Mouse (Mus musculus) heart, adult 8-10 months (tissue): ENCODE results near the gene Opcml. TPM values are rescaled to one million over a fixed set of nuclear protein-coding genes. Genes with fewer than 3 reads are reported as not detected.

Source experiments
- DNase-seq: peaks from one replicate; pipeline ENCODE4 v3.0.0; 2022; ENCODE audit warnings: low spot score
- total RNA-seq, 4 experiments: library from RNA; stranded (reverse); gene quantifications; 2 replicates each; pipeline ENCODE4 v1.2.4; 2022

Gene Opcml
- total RNA-seq, 4 experiments from 2014 or later = 0.87 to 1.2 (median 1.1) TPM

DNA sequence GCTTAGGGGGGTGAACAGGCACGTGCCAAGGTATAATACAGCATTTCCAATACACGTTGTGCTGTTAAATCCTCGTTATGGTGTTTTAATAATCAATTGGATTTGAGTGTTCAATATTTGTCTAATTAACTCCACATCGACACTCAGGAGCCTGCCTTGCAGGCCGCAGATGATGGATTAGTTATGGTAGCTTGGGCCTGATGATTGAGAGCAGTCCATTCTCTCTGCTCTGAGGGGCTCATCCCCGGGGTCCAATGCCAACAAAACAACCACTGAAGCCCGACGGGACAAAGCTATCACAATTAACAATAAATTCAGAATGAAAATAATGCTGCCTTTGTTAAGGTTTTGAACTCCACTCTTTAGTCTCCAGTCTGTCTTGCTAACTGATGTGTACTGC, 641.6 kb downstream of the Opcml start:
- DNase-seq = no peak

DNA sequence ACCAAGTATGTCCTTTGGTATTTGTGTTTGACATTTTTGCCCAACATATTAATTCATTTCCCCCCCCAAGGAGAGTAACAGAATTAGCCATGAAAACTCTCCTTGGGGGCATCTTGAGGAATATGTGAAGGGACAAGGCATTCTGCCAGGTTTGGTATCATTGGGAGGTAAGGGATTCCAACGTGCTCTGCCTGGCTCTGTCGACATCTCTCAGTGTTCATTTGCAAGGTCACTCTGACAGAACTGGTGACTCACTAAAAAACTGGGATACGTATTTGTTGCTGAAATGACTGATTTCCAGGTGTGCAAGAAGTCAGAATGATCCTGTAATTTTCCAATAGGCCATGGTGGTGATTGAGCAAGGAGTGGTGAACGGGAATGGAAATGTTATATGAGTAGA, 648.2 kb downstream of the Opcml start:
- DNase-seq = no peak

DNA sequence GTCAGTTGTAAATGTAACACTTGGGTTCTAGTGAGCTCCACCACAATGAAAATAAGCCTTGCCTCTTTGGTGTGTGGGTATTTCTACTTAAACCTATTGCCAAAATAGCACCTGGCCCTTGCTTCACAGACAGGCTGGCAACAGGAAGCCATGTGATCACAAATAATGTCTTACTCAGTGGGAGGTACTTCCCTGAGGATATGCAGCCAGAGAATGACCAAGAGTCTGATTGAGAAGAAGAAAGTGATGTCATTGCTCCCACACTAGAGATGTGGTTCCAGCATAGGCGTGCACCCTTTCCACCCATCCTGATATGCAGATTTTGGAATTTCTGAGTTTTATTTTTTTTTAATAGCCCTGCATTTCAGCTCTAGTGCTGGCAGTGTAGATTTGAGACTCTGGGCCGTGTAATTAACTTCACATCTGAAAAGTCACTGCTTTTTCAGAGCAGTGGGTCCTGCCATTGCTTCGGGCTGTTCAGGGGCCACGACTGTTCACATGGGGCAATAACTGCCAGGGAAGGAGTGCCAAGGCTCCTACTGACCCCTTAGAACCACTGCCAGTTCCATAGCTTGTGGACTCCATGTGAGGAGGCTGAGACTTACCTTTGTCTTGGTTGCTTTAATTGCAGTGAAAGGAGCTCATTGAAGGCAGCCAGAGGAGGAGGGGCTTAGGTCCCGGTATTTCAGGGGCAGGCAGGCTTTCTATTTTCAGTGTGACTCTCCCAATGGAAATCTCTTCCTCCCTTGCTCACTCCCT, 649.0 kb downstream of the Opcml start:
- DNase-seq = no peak

DNA sequence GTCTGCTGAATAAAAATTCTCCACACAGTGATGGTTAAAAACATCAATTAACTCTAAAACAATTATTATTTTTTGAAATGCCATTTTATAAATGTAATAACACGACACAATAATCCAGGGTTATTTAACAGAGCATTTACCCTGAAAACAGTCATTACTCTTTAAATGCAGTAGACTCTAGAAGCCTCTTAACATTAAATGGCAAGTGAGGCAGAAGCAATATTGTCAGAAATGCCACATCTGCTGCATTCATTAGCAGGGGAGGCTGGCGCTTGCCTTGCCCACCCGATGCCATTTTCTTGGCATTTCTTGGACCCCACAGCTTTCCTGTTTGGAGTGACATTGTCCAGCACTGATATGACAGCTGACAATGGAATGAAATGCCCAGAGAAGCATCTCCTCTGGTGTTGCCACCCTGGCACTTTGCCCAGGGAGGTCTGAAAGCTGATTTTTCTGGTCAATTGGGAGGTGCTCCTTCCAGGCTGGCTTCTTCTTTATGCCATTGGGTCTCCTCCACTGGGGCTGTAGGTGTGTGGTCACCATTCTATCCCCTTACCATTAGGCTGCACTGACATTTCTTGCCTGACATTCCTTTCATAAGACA, 649.7 kb downstream of the Opcml start:
- DNase-seq = no peak

DNA sequence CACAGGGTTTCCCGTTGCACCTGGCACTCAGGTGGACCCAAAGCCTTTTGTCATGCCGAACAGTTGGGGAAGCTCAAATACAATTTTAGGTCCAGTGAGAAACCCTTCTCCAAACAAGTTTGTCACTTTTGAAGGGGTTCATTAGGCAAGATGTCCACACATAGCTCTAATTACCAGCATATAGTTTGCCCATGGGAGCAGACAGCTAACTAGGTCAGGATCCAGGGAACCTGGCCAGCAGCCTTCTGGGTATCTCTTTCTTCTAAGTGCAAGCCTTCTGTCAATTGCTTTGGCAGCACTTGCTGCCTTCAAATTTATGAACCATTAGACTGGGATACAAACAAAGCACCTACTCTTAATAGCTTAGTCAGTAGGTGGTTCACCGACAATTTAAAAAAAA, 653.9 kb downstream of the Opcml start:
- DNase-seq = peak; percentile 6

DNA sequence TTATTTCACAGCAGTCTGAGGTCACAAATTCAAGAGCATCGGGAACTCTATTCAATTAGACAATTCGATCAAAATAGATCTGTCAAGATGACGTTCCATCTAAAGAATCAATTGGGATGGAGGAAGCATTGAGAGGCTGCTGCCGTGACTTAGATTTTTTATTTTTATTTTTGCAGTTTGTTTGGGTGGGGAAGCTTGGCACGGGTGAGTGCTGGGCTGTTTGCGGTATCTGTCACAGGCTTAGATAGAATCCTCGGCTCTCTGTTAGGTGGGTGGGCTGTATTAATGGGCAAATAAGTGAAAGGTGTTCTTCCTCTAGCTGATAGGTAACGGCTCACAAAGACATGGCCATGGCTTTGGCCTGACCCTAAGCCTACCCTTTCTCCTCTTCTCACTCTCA, 654.4 kb downstream of the Opcml start:
- DNase-seq = no peak

DNA sequence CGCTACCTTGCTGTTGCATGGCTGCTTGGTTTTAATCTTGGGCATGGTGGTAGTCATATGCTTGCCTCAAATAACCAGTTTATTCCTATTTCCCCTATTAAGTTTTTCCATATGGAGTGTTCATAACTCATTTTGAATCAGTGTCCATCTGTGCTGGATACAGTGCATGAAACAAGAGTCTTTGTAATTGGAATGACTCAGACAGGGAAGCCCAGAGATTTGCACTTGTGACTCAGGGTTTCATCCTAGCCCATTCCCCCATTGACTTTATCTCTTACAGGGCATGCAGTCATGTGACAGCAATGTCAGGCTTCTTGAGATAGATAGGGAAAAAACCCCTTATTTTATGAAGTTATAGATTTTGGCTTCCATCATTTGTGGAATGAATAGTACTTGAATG, 655.3 kb downstream of the Opcml start:
- no peak for DNase-seq

DNA sequence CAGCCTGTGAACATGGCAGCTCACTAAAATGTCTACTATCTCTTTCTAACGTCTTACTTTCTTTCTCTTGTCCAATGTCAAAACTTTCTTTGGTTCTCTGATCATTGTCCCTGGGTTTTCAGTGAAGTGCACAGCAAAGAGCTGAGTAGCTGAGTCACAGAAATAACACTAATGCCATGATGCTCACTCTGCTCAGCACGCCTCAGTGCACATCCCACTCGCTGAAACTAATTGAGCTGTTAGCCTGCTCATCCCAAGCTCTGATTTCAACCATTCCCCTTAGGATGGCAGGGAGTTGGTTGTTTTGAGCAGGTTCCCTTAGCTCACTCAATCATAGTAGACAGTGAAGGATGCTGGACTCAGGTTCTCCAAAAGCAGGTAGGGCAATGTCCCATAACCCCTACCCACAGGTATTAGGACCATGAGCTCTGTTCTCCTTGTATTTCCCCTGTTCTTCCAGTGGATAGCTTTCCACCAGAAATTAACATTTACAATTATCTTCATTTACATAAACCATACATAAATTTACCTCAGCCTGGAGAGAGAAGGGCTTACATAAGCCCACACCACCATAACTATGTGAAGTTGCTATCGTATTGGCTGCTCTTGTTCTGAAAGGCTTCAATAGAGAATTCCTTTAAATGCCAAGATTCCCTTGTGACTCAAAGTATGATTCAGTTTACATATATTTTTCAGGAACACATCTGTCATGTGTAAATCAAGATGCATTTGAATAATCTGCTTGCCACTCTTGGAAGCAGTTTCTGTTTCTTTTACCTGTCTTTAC, 655.9 kb downstream of the Opcml start:
- no peak for DNase-seq

DNA sequence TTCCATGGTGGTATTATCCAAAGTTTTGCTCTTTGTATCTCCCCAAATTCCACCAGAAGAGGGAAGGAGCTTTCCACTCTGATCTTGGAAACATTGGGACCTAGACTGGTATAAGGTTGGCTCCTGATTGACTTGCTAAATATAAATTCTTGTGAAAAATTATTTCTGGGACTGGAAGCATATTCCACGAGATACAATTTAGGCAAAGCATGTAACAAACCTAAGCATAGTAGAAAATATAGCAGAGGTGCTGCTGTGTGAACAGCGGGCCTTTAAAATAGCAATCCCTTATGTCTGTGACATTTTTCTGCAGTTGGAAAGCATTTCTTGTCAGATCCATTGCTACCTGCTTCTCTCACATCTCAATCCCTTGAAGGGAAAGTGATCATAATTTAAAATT, 661.9 kb downstream of the Opcml start:
- no peak for DNase-seq

DNA sequence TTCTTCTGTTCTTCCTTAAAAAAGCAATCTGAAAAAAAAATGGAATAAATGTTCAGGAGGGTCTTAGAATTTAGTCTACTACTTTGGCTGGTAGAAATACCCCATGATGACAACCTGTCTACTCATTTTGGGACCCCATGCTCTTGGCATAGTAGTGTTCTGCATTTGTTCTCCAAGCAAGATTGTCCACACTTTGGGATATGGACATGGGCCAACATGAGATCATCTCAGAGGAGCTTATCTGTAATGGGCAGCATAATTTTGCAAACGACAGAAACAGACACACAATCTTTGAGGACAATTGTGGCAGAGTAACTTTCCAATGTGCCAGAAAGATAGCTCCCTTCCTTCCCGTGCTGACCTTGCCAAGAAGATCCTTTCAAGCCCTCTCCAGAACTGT, 662.5 kb downstream of the Opcml start:
- no peak for DNase-seq

DNA sequence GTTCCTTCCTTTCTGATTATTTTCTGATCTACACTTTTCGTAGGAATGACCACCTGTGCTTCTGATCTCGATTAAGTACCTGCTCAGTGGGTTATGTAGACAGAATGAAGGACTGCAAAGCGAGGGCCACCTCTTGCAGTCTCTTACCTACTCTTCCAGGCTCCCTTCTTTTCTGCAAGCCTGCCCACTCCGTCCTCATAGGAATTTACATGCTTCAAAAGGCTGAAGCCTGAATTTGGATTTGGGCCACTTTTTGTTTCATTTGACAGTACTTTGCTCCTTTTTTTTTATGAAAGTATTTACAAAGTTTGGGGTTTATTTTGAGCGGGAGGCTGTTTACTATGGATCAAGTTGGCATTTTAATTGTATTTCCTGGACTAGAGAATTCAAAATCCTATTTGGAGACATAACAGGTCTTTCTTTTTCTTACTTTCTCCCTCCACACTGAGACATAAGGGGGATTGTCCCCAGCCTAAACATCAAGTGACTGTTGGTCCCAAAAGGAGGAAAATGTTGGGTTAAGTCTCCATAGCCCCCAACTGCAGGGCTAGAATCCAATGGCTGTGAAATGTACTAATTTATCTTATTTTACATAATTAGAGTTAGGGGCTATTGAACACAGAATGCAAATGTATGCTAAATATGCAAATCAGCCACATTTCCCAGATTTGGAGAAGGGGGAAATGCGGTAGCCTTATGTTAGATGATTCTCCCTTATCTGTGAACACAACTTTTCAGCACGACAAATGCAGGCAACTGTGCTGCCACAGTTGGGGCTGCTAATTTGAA, 667.6 kb downstream of the Opcml start:
- DNase-seq = no peak

DNA sequence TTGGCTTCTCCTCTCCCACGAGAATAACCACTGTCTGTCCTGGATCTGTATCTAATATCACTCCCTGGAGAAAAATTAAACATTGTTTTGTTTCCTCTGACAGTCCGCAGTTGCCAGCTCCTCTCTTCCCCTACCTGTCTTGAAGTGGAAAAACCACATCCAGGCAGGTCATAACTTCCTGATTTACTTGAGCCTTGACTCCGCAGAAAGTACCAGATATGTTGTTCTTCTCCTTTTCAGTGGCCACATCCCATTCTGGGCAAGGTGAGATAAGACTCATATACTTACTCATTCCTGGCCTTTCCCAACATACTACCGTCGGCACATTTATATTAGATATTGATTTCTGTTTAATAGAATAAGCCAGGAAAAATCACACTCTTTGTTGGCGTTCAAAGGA, 673.0 kb downstream of the Opcml start:
- no peak for DNase-seq

DNA sequence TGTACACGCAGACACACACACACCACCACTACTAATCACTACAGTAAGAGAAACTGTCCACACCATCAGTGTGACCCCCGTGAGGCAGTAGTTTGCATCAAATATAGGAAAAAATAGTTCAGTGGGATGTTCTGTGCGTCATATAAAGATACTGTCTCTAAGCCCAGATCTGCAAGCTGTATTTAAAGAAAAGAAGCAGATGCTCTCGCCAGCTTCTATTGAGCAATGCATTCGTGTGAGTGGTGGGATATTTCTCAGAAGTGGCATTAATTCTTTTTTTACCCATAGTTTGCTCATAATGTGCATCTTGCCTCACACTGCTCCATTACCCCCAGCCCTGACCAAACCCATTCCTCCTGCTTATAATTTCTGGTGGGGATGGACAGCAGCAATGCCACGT, 678.8 kb downstream of the Opcml start:
- DNase-seq = no peak

DNA sequence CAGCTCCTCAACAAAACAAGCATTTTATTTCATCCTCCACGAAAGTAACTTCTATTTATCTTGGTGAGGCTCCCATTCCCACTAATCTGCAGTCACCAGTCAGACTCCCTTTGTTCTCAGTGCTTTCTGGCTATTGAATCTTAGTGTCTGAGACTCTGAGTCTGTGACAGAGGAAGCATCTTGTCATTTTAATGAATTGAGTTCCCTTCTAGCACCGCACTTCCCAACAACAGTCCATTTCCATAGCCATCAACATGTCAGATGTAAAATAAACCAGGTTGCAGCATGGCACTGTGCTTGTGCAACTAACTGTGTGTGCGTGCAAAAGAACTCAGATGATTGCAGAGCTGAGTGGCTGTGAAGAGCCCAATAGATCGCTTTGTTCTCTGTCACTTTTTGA, 680.9 kb downstream of the Opcml start:
- no peak for DNase-seq

DNA sequence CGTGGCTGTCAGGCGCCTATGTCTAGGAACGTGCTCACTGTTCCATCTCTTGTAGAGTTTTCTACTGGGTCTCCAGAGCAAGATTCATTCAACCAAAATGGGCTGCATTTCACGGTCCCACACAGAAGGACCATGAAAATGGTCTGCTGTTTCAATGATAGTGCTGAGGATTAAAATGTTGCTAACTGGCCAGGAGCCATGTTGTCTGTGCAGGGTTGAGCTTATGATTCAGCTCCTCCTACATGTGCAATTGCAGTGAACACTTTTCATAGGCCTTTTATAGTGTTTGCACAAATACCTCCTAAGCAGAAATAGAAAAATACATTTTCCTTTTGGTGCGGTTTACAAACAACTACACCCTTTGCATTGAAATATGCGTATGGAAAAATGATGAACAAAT, 684.0 kb downstream of the Opcml start:
- no peak for DNase-seq

DNA sequence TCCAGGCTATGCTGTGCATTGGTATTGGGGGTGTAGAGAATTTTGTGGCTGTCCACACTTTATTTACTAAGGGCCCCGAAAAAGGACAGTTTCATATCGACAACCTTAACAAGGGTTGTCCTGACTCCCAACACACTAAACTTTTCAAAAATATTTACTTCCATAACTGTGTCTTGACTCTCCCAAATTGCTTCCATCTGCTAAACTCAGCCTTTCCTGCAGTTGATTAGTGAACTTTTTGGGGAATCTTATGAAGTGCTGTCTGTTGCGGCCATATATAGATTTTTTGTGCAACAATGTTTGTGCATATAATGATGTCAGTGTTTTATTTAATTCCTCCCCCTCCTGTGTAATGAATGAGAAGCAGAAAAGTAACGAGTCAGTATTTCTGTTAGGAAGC, 690.7 kb downstream of the Opcml start:
- no peak for DNase-seq

DNA sequence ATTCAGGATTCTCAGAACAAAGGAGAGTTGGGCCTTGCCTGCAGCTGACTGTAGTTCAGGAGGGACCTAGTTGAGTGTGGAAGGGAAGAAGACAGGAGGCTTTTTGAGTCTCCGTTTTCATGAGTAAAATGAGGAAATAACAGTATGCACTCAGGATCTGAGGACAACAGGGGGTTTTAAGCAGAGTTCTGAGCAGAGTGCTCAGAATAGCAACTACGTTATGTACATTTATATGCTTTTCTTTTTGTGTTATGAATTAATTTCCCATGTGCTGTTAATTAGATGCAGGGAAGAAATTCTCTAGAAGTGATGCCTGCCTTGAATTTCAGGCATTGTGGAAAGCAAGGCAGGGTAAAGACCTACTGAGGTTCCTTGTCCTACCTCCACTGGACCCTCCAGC, 697.9 kb downstream of the Opcml start:
- DNase-seq = no peak

DNA sequence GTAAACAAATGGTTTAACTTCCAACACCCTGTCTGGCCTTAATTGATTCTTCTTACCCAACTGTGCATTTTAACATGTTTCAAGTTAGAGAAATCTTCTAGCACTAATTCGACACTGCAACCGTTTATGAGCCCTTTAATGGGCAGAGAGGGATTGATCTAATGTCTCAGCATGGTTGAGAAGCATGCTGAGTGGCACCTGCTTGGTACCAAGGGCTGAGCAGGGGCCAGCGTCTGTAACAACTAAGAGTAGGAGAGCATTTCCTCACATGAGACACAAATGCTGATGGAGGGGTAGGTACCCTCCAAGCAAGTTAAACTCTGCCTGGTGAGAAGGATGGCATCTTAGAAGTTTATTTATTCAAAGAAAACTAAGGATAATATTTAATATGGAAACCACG, 699.3 kb downstream of the Opcml start:
- DNase-seq = no peak

DNA sequence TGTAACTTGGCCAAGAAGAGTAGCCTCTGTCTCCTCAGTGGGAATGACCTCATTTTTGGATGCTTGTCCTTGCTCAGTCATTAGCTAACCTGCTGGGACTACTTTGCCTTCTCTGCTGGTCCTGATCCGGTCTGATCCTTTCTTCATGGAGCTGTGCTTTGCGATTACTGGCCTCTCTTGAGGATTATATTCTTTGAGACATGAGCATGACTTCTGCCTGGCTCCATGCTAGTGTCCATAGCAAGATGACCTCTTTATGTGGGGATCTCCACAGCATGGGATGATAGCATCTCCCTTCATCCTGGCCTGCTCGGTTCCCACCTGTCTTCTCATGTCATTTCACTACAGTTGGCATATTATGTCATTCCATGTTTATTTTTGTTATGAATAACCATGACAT, 699.8 kb downstream of the Opcml start:
- DNase-seq = no peak

DNA sequence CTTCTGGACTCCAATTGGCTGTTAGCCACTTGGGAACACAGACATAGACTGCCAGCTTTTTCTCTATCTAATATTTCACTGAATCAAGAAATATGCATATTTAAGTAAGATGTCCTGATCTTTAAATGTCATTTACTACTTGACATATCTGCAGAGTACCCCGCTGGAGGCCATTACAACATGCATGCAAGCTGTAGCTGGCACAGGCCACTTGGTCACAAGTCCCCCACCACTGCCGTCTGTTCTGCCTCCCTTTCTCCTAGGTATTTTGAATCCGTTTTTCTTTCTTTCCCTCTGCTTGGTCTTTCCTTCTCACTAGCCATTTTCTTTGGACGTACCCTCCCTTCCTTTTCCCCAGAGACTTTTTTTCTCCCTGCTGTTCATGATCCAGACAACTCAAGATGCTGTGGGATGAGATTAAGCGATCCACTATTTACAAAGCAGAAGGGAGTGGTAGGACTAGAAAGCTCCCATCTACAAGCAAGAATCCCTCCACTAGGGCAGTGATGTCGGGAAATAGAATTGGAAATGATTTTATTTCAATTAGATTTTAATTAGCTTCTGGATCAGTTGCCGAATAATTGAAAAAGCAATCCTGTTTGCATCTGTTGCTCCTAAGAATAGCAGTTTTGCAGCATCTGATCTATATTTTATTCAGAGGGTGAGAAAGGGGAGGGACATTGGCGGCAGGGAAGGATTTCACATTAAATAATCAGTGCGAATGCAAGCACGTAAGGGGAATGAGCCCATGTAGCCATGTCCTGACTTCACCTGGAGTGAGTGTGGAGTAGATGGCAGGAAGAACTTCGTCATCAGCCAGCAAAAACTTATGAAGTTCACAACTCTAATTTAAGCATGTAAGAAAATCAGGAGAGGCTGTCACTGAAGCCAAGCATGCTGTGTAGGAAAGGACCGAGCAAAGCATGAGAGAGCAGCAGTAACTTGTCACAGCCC, 709.5 kb downstream of the Opcml start:
- DNase-seq = no peak

DNA sequence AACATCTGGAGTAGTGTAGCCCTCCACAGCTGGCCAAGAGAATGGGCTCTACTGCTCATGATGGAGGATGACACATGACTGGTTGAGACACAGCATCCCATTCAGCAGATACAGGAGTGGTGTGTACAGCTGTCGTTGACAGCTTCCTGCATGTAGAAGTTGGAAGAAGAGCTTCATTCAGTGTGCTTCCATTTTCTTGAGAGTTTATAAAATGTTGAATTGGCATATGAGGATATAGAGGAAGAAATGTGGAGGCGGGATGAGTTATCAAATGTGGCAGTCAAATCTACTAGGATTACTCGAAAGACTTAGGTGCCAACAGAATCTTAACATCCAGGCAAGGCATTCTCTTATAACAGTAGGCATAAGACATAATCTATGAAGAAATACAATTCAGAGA, 723.3 kb downstream of the Opcml start:
- no peak for DNase-seq
